Mouse (Mus musculus): ENCODE results near the gene Ripor2. TPM values are rescaled to one million over a fixed set of nuclear protein-coding genes. Genes with fewer than 3 reads are reported as not detected.

Ripor2 gene
- polyA plus RNA-seq, 1 experiment from 2014 or later = 3.7 TPM

GRCm38 (mm10) chr13:24576338-24577119 lies 5.5 kb upstream of the Ripor2 start:
- Histone ChIP-seq H3K27ac (ENCODE audit: low read depth) (no peak overlapping the region), H3K4me2 (ENCODE audit: low read depth, low read length) (no peak overlapping the region), H3K9me3 (ENCODE audit: low read length) (no peaks in the 10 kb centered on the region), H3K27me3 (ENCODE audit: insufficient read depth, low read length) (no peaks in the 10 kb centered on the region), H3K4me3 (ENCODE audit: low read depth, low read length) (no peak overlapping the region), H3K4me1 (ENCODE audit: insufficient read depth) (peaks cover 8% of the 10 kb centered on the region; the same call in 1 of the 2 replicates), H3K36me3 (replicated peaks; ENCODE audit: insufficient read depth, low read length) (no peaks in the 10 kb centered on the region), H3K9ac (replicated peaks) (no peak overlapping the region)
- DNase-seq = peak; percentile 21
- peak; percentile 82 for ATAC-seq
- TF ChIP-seq EP300 (IDR thresholded peaks at IDR 0.05; ENCODE audit: low read depth) (peak; percentile 93), CTCF (IDR thresholded peaks at IDR 0.05; ENCODE audit: low read depth) (no peak)
- 58% methylated on average over 11 of the region's 11 CpGs for WGBS (ENCODE audit: insufficient replicate concordance)

GRCm38 (mm10) chr13:24578317-24578716 lies 3.7 kb upstream of the Ripor2 start:
- Histone ChIP-seq H3K9me3 (ENCODE audit: low read length) (no peaks in the 10 kb centered on the region), H3K4me3 (ENCODE audit: low read depth, low read length) (no peak overlapping the region), H3K36me3 (replicated peaks; ENCODE audit: insufficient read depth, low read length) (no peaks in the 10 kb centered on the region), H3K4me2 (ENCODE audit: low read depth, low read length) (no peak overlapping the region), H3K27ac (ENCODE audit: low read depth) (no peak overlapping the region), H3K9ac (replicated peaks) (no peak overlapping the region), H3K4me1 (ENCODE audit: insufficient read depth) (peaks cover 8% of the 10 kb centered on the region; the same call in 1 of the 2 replicates), H3K27me3 (ENCODE audit: insufficient read depth, low read length) (no peaks in the 10 kb centered on the region)
- ATAC-seq = no peak
- no peak for DNase-seq
- TF ChIP-seq CTCF (IDR thresholded peaks at IDR 0.05; ENCODE audit: low read depth) = no peak

GRCm38 (mm10) chr13:24580759-24581158 lies 1.2 kb upstream of the Ripor2 start:
- Histone ChIP-seq H3K4me3 (ENCODE audit: low read depth, low read length) (no peak overlapping the region), H3K36me3 (replicated peaks; ENCODE audit: insufficient read depth, low read length) (no peaks in the 10 kb centered on the region), H3K27ac (ENCODE audit: low read depth) (no peak overlapping the region), H3K9ac (replicated peaks) (no peak overlapping the region), H3K4me2 (ENCODE audit: low read depth, low read length) (peak overlapping the region; percentile 18; the same call in 1 of the 2 replicates), H3K27me3 (ENCODE audit: insufficient read depth, low read length) (no peaks in the 10 kb centered on the region), H3K9me3 (ENCODE audit: low read length) (no peaks in the 10 kb centered on the region), H3K4me1 (ENCODE audit: insufficient read depth) (peaks cover 8% of the 10 kb centered on the region; the same call in 1 of the 2 replicates)
- DNase-seq (peak; percentile 50), ATAC-seq (peak; percentile 76)
- 65% methylated on average over 8 of the region's 8 CpGs for WGBS (ENCODE audit: insufficient replicate concordance)
- no peak for TF ChIP-seq CTCF (IDR thresholded peaks at IDR 0.05; ENCODE audit: low read depth)
- no peak; the same call in 1 of the 2 replicates for TF ChIP-seq EP300 (IDR thresholded peaks at IDR 0.05; ENCODE audit: low read depth)

- no peaks in the 10 kb centered on the region for H3K4me1 ChIP-seq (ENCODE audit: insufficient read depth)
- WGBS (ENCODE audit: insufficient replicate concordance) = 81% methylated on average over 5 of the region's 5 CpGs
- no peak overlapping the region for H3K9ac ChIP-seq (replicated peaks)
- no peak overlapping the region for H3K4me2 ChIP-seq (ENCODE audit: low read depth, low read length)
- H3K36me3 ChIP-seq (replicated peaks; ENCODE audit: insufficient read depth, low read length) = no peaks in the 10 kb centered on the region
- no peak for TF ChIP-seq CTCF (IDR thresholded peaks at IDR 0.05; ENCODE audit: low read depth)
- no peak for TF ChIP-seq EP300 (IDR thresholded peaks at IDR 0.05; ENCODE audit: low read depth)
- no peaks in the 10 kb centered on the region for H3K9me3 ChIP-seq (ENCODE audit: low read length)
- DNase-seq (no peak), ATAC-seq (no peak)
- H3K27ac ChIP-seq (ENCODE audit: low read depth) = no peak overlapping the region
- H3K4me3 ChIP-seq (ENCODE audit: low read depth, low read length) = no peak overlapping the region
- no peaks in the 10 kb centered on the region for H3K27me3 ChIP-seq (ENCODE audit: insufficient read depth, low read length)
These were observed 2.4 kb downstream of the Ripor2 start for GRCm38 (mm10) chr13:24584403-24584802.

DNA sequence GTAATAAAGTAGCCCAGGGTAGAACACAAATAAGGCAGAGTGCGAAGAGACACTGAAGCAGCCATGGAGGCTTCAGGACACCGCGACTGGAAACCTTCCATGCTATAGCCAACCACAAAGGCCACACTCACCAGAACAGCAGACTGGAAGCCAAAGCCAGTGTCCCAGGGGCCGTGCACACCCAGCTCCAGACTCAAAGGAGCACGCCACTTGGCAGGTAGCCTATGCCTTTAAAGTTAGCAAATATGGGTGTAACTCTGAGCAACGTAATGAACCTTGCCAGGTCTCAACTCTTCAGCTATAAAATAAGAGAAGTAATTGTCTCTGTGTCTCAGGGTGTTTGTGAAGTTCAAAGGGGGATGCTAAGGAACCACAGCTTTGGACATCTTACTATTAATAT lies 2.9 kb downstream of the Ripor2 start:
- Histone ChIP-seq H3K4me1 (ENCODE audit: insufficient read depth) (no peaks in the 10 kb centered on the region), H3K9me3 (ENCODE audit: low read length) (no peaks in the 10 kb centered on the region), H3K27me3 (ENCODE audit: insufficient read depth, low read length) (no peaks in the 10 kb centered on the region), H3K4me2 (ENCODE audit: low read depth, low read length) (no peak overlapping the region), H3K36me3 (replicated peaks; ENCODE audit: insufficient read depth, low read length) (no peaks in the 10 kb centered on the region), H3K9ac (replicated peaks) (no peak overlapping the region), H3K27ac (ENCODE audit: low read depth) (no peak overlapping the region), H3K4me3 (ENCODE audit: low read depth, low read length) (no peak overlapping the region)
- ATAC-seq = no peak
- DNase-seq = no peak
- WGBS (ENCODE audit: insufficient replicate concordance) = 85% methylated on average over 6 of the region's 6 CpGs
- TF ChIP-seq EP300 (IDR thresholded peaks at IDR 0.05; ENCODE audit: low read depth) (no peak), CTCF (IDR thresholded peaks at IDR 0.05; ENCODE audit: low read depth) (no peak)

DNA sequence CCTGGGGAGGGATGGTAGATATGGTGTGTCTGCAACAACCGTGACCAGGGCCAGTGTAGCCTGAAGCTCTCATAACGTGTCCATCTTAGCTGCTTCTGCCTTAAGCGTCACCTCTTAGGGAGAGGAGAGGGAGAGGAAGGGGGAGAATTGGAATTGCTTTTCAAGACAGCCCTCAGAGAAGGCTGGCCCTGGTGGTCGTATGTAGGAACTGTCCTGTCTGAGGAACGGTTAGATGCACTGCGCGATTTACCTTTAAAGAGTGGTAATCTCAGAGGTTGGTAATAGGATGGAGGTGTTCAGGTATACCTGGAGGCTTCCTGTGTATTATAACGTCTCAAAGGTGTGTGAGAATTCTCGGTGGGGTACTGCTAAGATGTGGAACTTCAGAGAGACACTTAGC lies 3.4 kb downstream of the Ripor2 start:
- Histone ChIP-seq H3K9ac (replicated peaks) (no peak overlapping the region), H3K27me3 (ENCODE audit: insufficient read depth, low read length) (no peaks in the 10 kb centered on the region), H3K4me1 (ENCODE audit: insufficient read depth) (no peaks in the 10 kb centered on the region), H3K36me3 (replicated peaks; ENCODE audit: insufficient read depth, low read length) (no peaks in the 10 kb centered on the region), H3K4me3 (ENCODE audit: low read depth, low read length) (no peak overlapping the region), H3K4me2 (ENCODE audit: low read depth, low read length) (no peak overlapping the region), H3K27ac (ENCODE audit: low read depth) (no peak overlapping the region), H3K9me3 (ENCODE audit: low read length) (no peaks in the 10 kb centered on the region)
- DNase-seq (no peak), ATAC-seq (no peak)
- TF ChIP-seq CTCF (IDR thresholded peaks at IDR 0.05; ENCODE audit: low read depth) (peak; percentile 22; the same call in 1 of the 2 replicates), EP300 (IDR thresholded peaks at IDR 0.05; ENCODE audit: low read depth) (no peak)
- WGBS (ENCODE audit: insufficient replicate concordance) = 76% methylated on average over 9 of the region's 9 CpGs
